Mouse (Mus musculus) left cerebral cortex, adult 9 months (tissue): ENCODE data around the gene Kif22.
"Not testable (repeated sequence)": the region's sequence is repeated elsewhere in the genome, so short reads cannot be mapped to it uniquely, and the experiment has no call there.

Experiments
- DNase-seq, 2 experiments: peaks; one replicate each; pipeline ENCODE4 v3.0.0; 2022; ENCODE audit warnings: low spot score in 2 of 2

Gene Kif22

GRCm38 (mm10) chr7:127041851-127042672 is at the start of gene Kif22:
Gene Kif22, minus strand, starts transcription at chr7:127042471.
- DNase-seq: peak in 1 of 2 experiments; percentile 93

DNA sequence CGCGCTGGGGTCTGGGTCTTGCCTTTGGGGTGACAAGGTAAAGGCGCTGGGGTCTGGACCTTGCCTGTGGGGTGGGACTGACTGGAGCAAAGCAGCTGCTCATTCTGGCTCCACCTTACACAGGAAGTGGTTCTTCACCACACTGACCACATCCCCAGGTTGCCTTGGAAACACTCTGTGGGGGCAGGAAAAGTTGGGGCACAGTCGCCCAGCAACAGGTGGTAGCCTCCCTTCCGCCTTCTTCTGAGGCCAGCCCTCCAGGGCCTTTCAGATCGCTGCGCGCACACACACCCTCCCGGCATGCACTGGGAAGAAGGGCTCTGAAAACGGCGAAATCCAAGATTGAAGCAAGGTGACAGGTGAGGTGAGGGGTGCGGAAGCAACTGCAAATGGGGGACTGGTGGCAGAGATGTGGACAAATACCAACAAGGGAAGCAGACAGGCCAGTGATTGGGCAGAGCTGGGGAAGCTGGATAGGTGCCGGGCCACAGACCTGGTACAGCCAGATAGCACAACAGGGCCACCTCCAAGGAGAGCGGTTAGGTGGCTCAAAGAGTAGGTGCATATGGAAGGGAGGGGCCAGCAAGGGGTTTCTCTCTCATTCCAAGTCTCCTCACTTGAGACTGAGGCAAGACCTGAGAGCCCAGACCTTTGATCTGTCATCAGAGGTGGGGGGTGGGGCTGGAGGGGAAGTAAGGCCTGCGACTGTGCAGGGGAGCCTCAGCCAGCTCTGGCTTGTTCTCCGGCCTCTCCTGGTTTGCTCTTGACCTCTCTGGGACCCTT is 49.0 kb upstream of the Kif22 start, which contains the start of gene AI467606:
AI467606 (plus strand) TSS at position 246 of the 783 bp plus-strand sequence.
- no peak for DNase-seq

DNA sequence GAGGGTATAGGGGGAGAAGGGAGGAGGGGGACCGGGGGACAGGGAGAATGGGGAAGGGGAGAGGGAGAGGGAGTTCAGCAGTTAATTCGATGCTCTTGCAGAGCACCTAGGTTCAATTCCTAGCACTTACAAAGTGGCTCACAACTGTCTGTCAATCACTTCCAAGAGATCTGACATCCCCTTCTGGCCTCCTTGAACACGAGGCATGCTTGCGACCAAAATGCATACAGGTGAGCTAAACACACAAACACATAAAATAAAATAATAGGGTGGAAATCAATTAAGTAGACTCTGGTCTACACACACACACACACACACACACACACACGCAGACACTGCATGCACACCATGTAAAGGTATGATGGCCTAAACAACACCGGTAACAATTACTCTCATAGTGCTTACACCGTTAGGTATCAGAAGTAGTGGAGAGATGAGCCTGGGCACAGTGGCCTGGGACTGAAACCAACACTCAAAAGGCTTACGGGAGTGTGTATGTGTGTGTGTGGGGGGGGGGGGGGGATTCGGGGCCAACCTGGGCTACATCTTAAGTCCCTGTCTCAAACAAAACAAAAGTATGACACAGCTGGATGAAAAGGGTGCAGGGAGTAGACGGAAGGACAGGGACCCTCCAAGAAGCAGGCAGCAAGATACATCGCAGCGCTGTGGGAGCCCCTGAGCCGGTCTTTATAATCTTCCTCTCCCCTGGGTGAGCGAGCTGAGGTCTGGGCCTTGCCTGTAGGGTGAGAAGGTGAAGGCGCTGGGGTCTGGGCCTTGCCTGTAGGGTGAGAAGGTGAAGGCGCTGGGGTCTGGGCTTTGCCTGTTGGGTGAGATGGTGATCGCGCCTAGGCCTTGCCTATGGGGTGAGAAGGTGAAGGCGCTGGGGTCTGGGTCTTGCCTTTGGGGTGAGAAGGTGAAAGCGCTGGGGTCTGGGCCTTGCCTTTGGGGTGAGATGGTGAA is 48.2 kb upstream of the Kif22 start:
- no peak for DNase-seq

- no peak for DNase-seq
Observed at GRCm38 (mm10) chr7:127088901-127089845, 46.9 kb upstream of the Kif22 start.

DNA sequence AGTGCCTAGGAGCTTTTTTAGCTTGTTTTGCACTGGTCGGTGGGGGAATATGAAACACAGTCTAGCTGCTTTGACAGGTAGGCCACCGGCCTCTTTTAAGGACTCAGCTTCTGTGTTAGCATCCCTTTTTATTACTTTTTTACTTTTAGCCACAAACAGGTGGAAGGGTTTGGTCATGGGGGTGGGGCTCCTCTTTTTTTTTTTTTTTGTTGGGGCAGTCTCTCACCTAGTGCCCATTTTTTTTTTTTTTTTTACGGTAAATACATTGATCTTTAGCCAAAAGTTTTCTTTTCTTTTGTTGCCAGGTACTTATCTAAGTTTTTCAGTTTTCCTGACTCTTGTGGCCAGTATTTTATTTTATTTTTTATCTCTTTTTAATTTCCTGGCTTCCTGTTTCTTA is 45.8 kb upstream of the Kif22 start:
- no peak for DNase-seq

GRCm38 (mm10) chr7:127087278-127088010 is 45.2 kb upstream of the Kif22 start, which contains the start of gene Zg16:
Gene Zg16, minus strand, starts transcription at chr7:127087328.
- not testable (repeated sequence) for DNase-seq

- DNase-seq: not testable (repeated sequence)
Observed at GRCm38 (mm10) chr7:127085751-127086150, 43.5 kb upstream of the Kif22 start.

DNA sequence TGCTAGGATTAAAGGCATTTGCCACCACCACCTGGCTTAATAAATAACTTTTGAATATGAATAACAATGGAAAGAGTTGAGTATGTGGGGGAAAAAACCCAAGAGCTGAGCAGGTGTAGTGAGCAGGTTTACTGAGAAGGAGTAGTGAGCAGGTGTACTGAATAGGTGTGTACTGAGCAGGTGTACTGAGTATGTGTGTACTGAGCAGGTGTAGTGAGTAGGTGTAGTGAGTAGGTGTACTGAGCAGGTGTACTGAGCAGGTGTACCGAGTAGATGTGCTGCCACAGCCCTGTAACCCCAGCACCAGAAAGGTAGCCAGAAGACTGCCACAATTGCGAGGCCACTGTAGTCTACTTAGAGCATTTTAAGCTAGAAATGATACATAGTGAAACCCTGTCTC is 42.5 kb upstream of the Kif22 start:
- DNase-seq: no peak

- no peak for DNase-seq
Observed at GRCm38 (mm10) chr7:127083689-127084088, 41.4 kb upstream of the Kif22 start.

- no peak for DNase-seq
Observed at GRCm38 (mm10) chr7:127082995-127083394, 40.7 kb upstream of the Kif22 start.

DNA sequence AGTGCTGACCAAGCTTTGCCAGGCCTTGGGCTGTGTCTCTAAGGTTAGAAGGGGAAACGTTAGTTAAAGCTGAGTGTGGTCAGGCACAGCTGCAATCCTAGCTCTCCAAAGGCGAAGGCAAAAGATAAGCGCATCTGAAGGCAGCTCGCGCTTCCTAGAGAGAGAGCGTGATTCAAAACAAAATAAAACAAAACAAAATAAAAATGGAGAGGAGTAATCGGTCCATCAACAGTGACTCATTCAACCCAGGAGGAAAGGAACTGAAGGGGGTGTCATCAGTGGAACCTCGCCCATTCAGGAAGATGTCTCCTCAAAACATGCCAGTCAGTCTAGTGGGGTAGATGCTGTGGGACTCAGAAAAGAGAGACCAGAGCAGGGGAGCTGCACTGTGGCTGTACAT is 40.0 kb upstream of the Kif22 start:
- DNase-seq: no peak

DNA sequence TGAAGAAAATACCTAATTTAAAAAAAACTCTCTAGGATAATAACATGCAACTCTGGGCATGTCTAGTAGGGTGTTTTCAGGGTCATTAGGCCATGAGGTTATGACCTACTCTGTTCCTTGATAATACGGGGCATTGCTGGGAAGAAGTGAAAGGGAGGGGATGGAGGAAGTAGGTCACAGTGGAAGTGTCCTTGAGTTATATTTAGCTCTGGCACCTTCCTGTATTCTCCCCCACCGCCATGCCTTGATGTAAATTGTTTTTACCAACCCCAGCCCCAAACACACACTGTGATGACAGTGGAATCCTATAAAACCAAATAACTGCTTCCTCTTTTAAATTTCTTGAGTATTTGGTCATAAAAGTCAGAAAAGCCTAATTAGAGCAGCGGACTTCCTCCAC is 37.8 kb upstream of the Kif22 start:
- DNase-seq: no peak

GRCm38 (mm10) chr7:127077692-127078091 is 35.4 kb upstream of the Kif22 start:
- DNase-seq: no peak

DNA sequence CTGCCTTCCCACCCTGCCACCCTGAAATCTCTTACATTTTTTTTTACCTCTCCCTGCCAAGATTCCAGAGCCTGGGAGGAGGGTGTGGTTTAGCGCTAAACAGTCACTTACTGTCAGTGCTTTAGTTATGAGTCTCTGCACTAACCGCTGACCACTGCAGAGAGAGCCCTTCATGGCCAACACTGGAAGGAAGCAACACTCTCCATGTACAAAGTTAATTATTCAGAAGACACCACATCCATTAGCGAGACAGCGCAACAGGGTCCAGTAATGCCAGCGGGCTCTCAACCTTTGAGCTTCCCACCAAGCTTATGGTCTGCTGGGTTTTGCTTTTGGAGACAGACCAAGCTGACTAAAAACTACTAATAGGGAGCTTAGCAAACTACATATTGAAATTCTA is 33.9 kb upstream of the Kif22 start:
- DNase-seq: no peak

DNA sequence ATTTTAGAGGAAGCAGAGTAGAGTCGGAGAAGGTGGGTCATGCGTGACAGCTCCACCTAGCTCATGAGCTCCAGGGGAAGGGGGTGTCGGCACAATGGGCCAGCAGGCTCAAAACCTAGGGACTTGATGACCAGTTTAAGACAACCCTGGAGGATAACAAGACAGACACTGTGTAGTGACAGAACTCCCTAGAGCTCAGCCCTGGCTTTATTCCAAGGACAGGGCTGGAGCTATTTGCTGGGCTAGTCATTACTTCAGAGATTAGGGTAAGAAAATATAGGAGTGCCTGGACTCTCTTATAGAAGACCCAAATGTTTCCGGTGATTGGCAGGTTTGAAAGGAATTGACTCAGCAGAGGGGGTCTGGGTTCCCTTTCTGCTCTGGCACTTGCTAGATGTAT is 30.9 kb upstream of the Kif22 start:
- no peak for DNase-seq

DNA sequence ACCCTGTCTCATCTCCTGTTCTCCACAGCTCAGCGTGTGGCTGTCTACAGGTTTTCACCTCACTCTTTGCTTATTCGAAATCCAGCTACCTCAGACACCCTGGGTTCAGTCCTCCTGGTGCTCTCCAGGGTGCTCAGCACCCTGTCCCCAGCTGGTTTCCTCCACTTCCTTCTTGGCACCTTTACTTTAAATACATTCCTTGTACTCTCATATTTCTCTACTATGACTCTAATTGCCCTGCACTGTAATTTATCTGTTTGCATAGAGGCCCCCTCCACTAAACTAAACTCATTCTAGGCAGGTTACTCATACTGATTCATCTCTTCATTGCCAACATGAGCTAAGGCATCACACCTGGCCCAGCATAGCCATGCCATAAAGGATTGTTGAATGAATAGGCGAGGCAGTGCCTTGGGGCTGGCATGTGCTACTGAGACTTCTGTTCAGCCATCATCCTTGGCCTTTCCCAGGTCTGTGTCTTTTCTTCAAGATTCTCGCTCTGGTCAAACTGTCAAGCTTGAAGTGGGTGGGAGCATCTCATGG is 28.7 kb upstream of the Kif22 start:
- no peak for DNase-seq

DNA sequence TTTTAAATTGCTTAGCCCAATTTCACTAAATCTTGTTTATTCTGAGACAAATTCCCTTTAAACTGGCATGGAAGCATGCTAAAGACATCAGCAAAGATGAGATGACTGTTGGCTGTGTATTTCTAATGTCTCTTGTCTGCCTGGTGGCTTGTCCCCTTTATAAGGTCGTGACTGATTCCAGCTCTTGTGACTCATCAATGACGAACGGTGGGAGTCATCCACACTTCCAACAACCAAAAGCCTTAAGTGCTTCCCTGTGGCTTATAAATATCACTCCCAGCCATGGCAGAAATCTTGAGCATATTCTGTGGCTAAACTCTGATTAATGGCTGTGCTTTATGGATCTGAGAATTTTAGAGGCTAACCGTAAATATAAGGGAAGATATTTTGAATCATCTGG is 24.0 kb upstream of the Kif22 start:
- DNase-seq: no peak

GRCm38 (mm10) chr7:127065538-127065937 is 23.3 kb upstream of the Kif22 start:
- no peak for DNase-seq

GRCm38 (mm10) chr7:127055026-127055585 is 12.8 kb upstream of the Kif22 start:
- peak in 1 of 2 experiments; percentile 9 for DNase-seq
